Mouse (Mus musculus) cerebellum, adult 2 months (tissue): ENCODE results near the gene Zbtb20.

Experiments
- CTCF ChIP-seq: fragments of 200-500 bp; IDR thresholded peaks from 2 replicates; pipeline ENCODE4 v1.5.1; 2011; ENCODE audit warnings: low read depth, mild to moderate bottlenecking, control low read depth, low read length, moderate library complexity, borderline replicate concordance; ENCODE audit not compliant: insufficient read depth
- POLR2A ChIP-seq: fragments of 200-500 bp; IDR thresholded peaks from 2 replicates; pipeline ENCODE4 v1.6.1; 2011; ENCODE audit warnings: low read length, control low read depth, borderline replicate concordance; ENCODE audit not compliant: insufficient read depth

DNA sequence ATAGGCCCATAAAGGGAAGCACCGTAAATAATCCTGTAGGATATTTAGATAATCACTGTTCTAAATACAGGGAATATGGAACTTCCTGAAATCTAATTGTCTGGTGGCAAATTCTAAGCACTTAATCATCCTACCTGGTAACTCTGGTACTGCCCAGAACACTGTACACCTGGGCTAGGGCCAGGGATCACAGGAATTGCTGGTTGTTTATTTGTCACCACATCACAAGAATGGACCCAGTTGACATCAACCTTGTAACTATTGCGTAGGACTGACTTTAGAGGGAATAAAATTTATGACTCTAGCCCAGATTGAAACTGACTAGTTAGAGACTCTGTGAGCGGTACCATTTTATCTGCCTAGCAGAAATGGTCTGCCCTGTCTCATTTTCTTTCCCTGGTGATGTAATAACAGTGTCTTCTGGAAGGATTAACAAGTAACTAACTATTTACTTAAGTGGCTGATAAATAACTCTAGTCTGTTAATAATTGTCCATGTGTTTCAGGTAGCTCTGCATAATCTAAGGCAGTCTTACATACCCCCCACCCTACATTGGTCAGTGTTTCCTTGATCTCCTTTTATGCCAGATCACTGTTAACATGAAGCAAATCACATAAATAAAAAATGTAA, 194.1 kb downstream of the Zbtb20 start:
- TF ChIP-seq CTCF = no peak
- no peak for TF ChIP-seq POLR2A
